Mouse (Mus musculus) v-Abl transformed pro-B cells (cell line): ENCODE measurements around the gene Cenpp.

Experiments
- in situ Hi-C, 2 experiments: fragments of 400-800 bp; cut with MboI; formaldehyde crosslinking; loops; one replicate each; pipeline ENCODE4 v1.15.1; 2025; ENCODE audit not compliant: unreplicated experiment in 2 of 2

Cenpp gene

GRCm38 (mm10) chr13:49652481-49653179, at the start of gene Cenpp, which contains the start of gene Nol8:
Gene Cenpp, minus strand, starts transcription at chr13:49652785.
Gene Nol8, plus strand, starts transcription at chr13:49653078.
- in situ Hi-C loops = loop anchor here in 1 of 2 experiments (25.0 kb wide), 1 partner anchor 440 kb away; the partner anchor contains the start of gene Card19

- in situ Hi-C loops = no loop called here
Observed at GRCm38 (mm10) chr13:49691056-49691455, 38.5 kb upstream of the Cenpp start.

- in situ Hi-C loops = no loop called here
Observed at GRCm38 (mm10) chr13:49684266-49684665, 31.7 kb upstream of the Cenpp start.

- in situ Hi-C loops = no loop called here
Observed at GRCm38 (mm10) chr13:49682233-49682846, 29.8 kb upstream of the Cenpp start.

GRCm38 (mm10) chr13:49681351-49682232, 29.0 kb upstream of the Cenpp start, which contains the start of gene Iars:
Gene Iars, plus strand, starts transcription at chr13:49682100.
- in situ Hi-C loops = no loop called here

GRCm38 (mm10) chr13:49677793-49678192, 25.2 kb upstream of the Cenpp start:
- in situ Hi-C loops = no loop called here

GRCm38 (mm10) chr13:49653180-49653541, 576 bp upstream of the Cenpp start:
- in situ Hi-C loops = loop anchor here in 1 of 2 experiments (25.0 kb wide), 1 partner anchor 441 kb away; the partner anchor contains the start of gene Card19

- in situ Hi-C loops = loop anchor here in 1 of 2 experiments (25.0 kb wide), 1 partner anchor 440 kb away; the partner anchor contains the start of gene Card19
Observed at GRCm38 (mm10) chr13:49651781-49652351, 719 bp downstream of the Cenpp start.

- in situ Hi-C loops = loop anchor here in 1 of 2 experiments (25.0 kb wide), 1 partner anchor 439 kb away; the partner anchor contains the start of gene Card19
Observed at GRCm38 (mm10) chr13:49651136-49651535, 1.4 kb downstream of the Cenpp start.

- in situ Hi-C loops = loop anchor here (10.0 to 25.0 kb wide), 3 partner anchors 201 to 984 kb away; partner anchors contain the start of genes Barx1 (in 1 of the 2) and Fgd3 (in 1 of the 2)
Observed at GRCm38 (mm10) chr13:49646019-49646418, 6.6 kb downstream of the Cenpp start.

- in situ Hi-C loops = loop anchor here (10.0 to 25.0 kb wide), 3 partner anchors 200 to 983 kb away; partner anchors contain the start of genes Barx1 (in 1 of the 2) and Fgd3 (in 1 of the 2)
Observed at GRCm38 (mm10) chr13:49644731-49645529, 7.7 kb downstream of the Cenpp start.

GRCm38 (mm10) chr13:49643669-49644362, 8.8 kb downstream of the Cenpp start:
- in situ Hi-C loops = loop anchor here (10.0 to 25.0 kb wide), 3 partner anchors 199 to 982 kb away; partner anchors contain the start of genes Barx1 (in 1 of the 2) and Fgd3 (in 1 of the 2)

GRCm38 (mm10) chr13:49642650-49643049, 9.9 kb downstream of the Cenpp start:
- in situ Hi-C loops = loop anchor here (10.0 to 25.0 kb wide), 3 partner anchors 198 to 980 kb away; partner anchors contain the start of genes Barx1 (in 1 of the 2) and Fgd3 (in 1 of the 2)

GRCm38 (mm10) chr13:49639965-49640364, 12.6 kb downstream of the Cenpp start:
- in situ Hi-C loops = loop anchor here (10.0 to 25.0 kb wide), 3 partner anchors 195 to 978 kb away; partner anchors contain the start of genes Barx1 (in 1 of the 2) and Fgd3 (in 1 of the 2)

GRCm38 (mm10) chr13:49629076-49629475, 23.5 kb downstream of the Cenpp start:
- in situ Hi-C loops = loop anchor here in 1 of 2 experiments (25.0 kb wide), 1 partner anchor 967 kb away; the partner anchor contains the start of gene Barx1

- in situ Hi-C loops = loop anchor here in 1 of 2 experiments (25.0 kb wide), 1 partner anchor 966 kb away; the partner anchor contains the start of gene Barx1
Observed at GRCm38 (mm10) chr13:49628167-49628566, 24.4 kb downstream of the Cenpp start.

- in situ Hi-C loops = no loop called here
Observed at GRCm38 (mm10) chr13:49623216-49623615, 29.4 kb downstream of the Cenpp start.

- in situ Hi-C loops = no loop called here
Observed at GRCm38 (mm10) chr13:49618365-49618764, 34.2 kb downstream of the Cenpp start.
